Mouse (Mus musculus): ENCODE measurements at regions not wholly inside any gene's neighbourhood (a gene's known extent, or its start where the extent isn't known, plus 50 kb on each side); places are given as distances from the start of the nearest gene placed in this dataset.

GRCm38 (mm10) chr2:3926129-3926528 lies 91.4 kb upstream of the Frmd4a start:
- H3K9ac ChIP-seq (ENCODE audit: low read depth, low read length) = no peak overlapping the region
- H3K79me2 ChIP-seq (replicated peaks; ENCODE audit: control insufficient read depth, insufficient read depth, low read length) = no peaks in the 10 kb centered on the region
- no peak for TF ChIP-seq POLR2A (IDR thresholded peaks at IDR 0.05; ENCODE audit: insufficient read depth, low read depth, low read length)
- no peak for TF ChIP-seq EP300 (IDR thresholded peaks at IDR 0.05; ENCODE audit: insufficient read depth, low read depth, low read length)
- TF ChIP-seq CTCF (IDR thresholded peaks at IDR 0.05) = no peak
- DNase-seq = no peak
- H3K4me1 ChIP-seq (ENCODE audit: control insufficient read depth, insufficient read depth, low read length) = no peaks in the 10 kb centered on the region
- intact Hi-C loops (cut with DNase I) = no loop called here
- no peak overlapping the region for H3K4me3 ChIP-seq
- no peaks in the 10 kb centered on the region for H3K36me3 ChIP-seq (ENCODE audit: control insufficient read depth, insufficient read depth, low read length)
- no peak overlapping the region for H3K27ac ChIP-seq
- H3K27me3 ChIP-seq (ENCODE audit: control insufficient read depth, insufficient read depth, low read length) = no peaks in the 10 kb centered on the region

GRCm38 (mm10) chr2:3927141-3927810 lies 90.2 kb upstream of the Frmd4a start:
- Histone ChIP-seq H3K79me2 (replicated peaks; ENCODE audit: control insufficient read depth, insufficient read depth, low read length) (no peaks in the 10 kb centered on the region), H3K4me1 (ENCODE audit: control insufficient read depth, insufficient read depth, low read length) (no peaks in the 10 kb centered on the region), H3K4me3 (no peak overlapping the region), H3K27me3 (ENCODE audit: control insufficient read depth, insufficient read depth, low read length) (no peaks in the 10 kb centered on the region), H3K36me3 (ENCODE audit: control insufficient read depth, insufficient read depth, low read length) (no peaks in the 10 kb centered on the region), H3K9ac (ENCODE audit: low read depth, low read length) (no peak overlapping the region), H3K27ac (no peak overlapping the region)
- WGBS = 70% methylated on average over 8 of the region's 8 CpGs
- intact Hi-C loops (cut with DNase I) = no loop called here
- no peak for TF ChIP-seq POLR2A (IDR thresholded peaks at IDR 0.05; ENCODE audit: insufficient read depth, low read depth, low read length)
- DNase-seq = no peak

GRCm38 (mm10) chr2:3927853-3928252 lies 89.7 kb upstream of the Frmd4a start:
- no peak overlapping the region for H3K9ac ChIP-seq (ENCODE audit: low read depth, low read length)
- H3K36me3 ChIP-seq (ENCODE audit: control insufficient read depth, insufficient read depth, low read length) = no peaks in the 10 kb centered on the region
- no peak overlapping the region for H3K4me3 ChIP-seq
- H3K27ac ChIP-seq = no peak overlapping the region
- no peaks in the 10 kb centered on the region for H3K4me1 ChIP-seq (ENCODE audit: control insufficient read depth, insufficient read depth, low read length)
- intact Hi-C loops (cut with DNase I) = no loop called here
- H3K27me3 ChIP-seq (ENCODE audit: control insufficient read depth, insufficient read depth, low read length) = no peaks in the 10 kb centered on the region
- TF ChIP-seq POLR2A (IDR thresholded peaks at IDR 0.05; ENCODE audit: insufficient read depth, low read depth, low read length) (no peak), EP300 (IDR thresholded peaks at IDR 0.05; ENCODE audit: insufficient read depth, low read depth, low read length) (no peak), CTCF (IDR thresholded peaks at IDR 0.05) (no peak)
- no peak for DNase-seq
- H3K79me2 ChIP-seq (replicated peaks; ENCODE audit: control insufficient read depth, insufficient read depth, low read length) = no peaks in the 10 kb centered on the region
- 86% methylated on average over 4 of the region's 4 CpGs for WGBS

- no peaks in the 10 kb centered on the region for H3K4me1 ChIP-seq (ENCODE audit: control insufficient read depth, insufficient read depth, low read length)
- TF ChIP-seq CTCF (IDR thresholded peaks at IDR 0.05) = no peak
- TF ChIP-seq POLR2A (IDR thresholded peaks at IDR 0.05; ENCODE audit: insufficient read depth, low read depth, low read length) = no peak
- no peak for TF ChIP-seq EP300 (IDR thresholded peaks at IDR 0.05; ENCODE audit: insufficient read depth, low read depth, low read length)
- no peak overlapping the region for H3K27ac ChIP-seq
- no peaks in the 10 kb centered on the region for H3K27me3 ChIP-seq (ENCODE audit: control insufficient read depth, insufficient read depth, low read length)
- H3K4me3 ChIP-seq = no peak overlapping the region
- no peaks in the 10 kb centered on the region for H3K79me2 ChIP-seq (replicated peaks; ENCODE audit: control insufficient read depth, insufficient read depth, low read length)
- intact Hi-C loops (cut with DNase I) = no loop called here
- no peak overlapping the region for H3K9ac ChIP-seq (ENCODE audit: low read depth, low read length)
- no peaks in the 10 kb centered on the region for H3K36me3 ChIP-seq (ENCODE audit: control insufficient read depth, insufficient read depth, low read length)
- WGBS = 69% methylated on average over 5 of the region's 5 CpGs
- DNase-seq = no peak
Measured at GRCm38 (mm10) chr2:3930650-3931049, 86.9 kb upstream of the Frmd4a start.

DNA sequence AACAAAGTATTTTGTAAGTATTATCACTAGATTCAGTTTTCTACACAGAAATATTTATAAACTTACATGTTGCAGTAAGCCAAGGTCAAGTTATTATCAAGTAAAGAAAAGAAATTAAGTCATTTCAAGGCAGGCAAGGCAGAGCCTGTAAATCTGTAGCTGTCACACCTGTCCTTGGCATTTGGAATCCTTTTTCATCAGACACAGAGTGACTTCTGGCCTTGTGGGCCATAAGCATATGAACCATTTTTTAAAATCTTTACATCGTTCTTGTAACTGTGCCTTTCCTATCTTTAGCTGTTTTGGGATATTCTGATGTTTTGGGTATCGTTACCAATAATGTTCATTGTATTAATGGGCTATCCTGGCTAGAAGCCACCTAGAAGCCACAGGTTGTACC lies 76.7 kb upstream of the Frmd4a start:
- Histone ChIP-seq H3K27me3 (ENCODE audit: control insufficient read depth, insufficient read depth, low read length) (no peaks in the 10 kb centered on the region), H3K4me1 (ENCODE audit: control insufficient read depth, insufficient read depth, low read length) (no peaks in the 10 kb centered on the region), H3K36me3 (ENCODE audit: control insufficient read depth, insufficient read depth, low read length) (no peaks in the 10 kb centered on the region), H3K79me2 (replicated peaks; ENCODE audit: control insufficient read depth, insufficient read depth, low read length) (no peaks in the 10 kb centered on the region), H3K4me3 (no peak overlapping the region), H3K27ac (no peak overlapping the region), H3K9ac (ENCODE audit: low read depth, low read length) (no peak overlapping the region)
- no peak for TF ChIP-seq POLR2A (IDR thresholded peaks at IDR 0.05; ENCODE audit: insufficient read depth, low read depth, low read length)
- TF ChIP-seq EP300 (IDR thresholded peaks at IDR 0.05; ENCODE audit: insufficient read depth, low read depth, low read length) = no peak
- TF ChIP-seq CTCF (IDR thresholded peaks at IDR 0.05) = no peak
- intact Hi-C loops (cut with DNase I) = no loop called here
- WGBS = 79% methylated on average over 2 of the region's 2 CpGs
- no peak for DNase-seq

DNA sequence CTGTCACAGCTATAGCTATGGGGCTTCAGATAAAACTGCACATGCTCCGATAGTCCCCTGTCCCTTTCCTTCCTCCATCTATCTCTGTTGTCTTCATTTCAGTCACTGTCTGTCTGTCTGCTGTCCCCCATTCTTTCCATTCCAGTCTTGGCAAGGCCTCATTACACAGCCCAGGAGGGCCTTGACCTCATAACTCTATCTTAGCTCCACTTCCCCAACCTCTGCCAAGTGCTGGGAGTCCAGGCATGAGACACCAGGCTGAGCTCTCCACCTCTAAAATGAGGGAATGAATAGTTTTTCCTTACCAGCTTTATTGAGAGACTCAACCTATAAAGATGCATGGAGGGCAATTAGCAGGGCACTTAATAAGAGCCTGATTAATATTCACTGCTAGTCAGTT lies 76.0 kb upstream of the Frmd4a start:
- intact Hi-C loops (cut with DNase I) = no loop called here
- TF ChIP-seq POLR2A (IDR thresholded peaks at IDR 0.05; ENCODE audit: insufficient read depth, low read depth, low read length) (no peak), CTCF (IDR thresholded peaks at IDR 0.05) (no peak), EP300 (IDR thresholded peaks at IDR 0.05; ENCODE audit: insufficient read depth, low read depth, low read length) (no peak)
- Histone ChIP-seq H3K4me1 (ENCODE audit: control insufficient read depth, insufficient read depth, low read length) (no peaks in the 10 kb centered on the region), H3K4me3 (no peak overlapping the region), H3K9ac (ENCODE audit: low read depth, low read length) (no peak overlapping the region), H3K79me2 (replicated peaks; ENCODE audit: control insufficient read depth, insufficient read depth, low read length) (no peaks in the 10 kb centered on the region), H3K36me3 (ENCODE audit: control insufficient read depth, insufficient read depth, low read length) (no peaks in the 10 kb centered on the region), H3K27me3 (ENCODE audit: control insufficient read depth, insufficient read depth, low read length) (no peaks in the 10 kb centered on the region), H3K27ac (no peak overlapping the region)
- no peak for DNase-seq
- 68% methylated on average over 1 of the region's 1 CpGs for WGBS
